Mouse (Mus musculus) hindbrain, embryonic 11.5 days (tissue): ENCODE measurements around the gene Map3k3. TPM values are rescaled to one million over a fixed set of nuclear protein-coding genes. Genes with fewer than 3 reads are reported as not detected.
"Not testable (repeated sequence)": the region's sequence is repeated elsewhere in the genome, so short reads cannot be mapped to it uniquely, and the experiment has no call there.

ENCODE experiments used
- ATAC-seq: fragments of 200-750 bp; cut with Nextera tagmentation; 2 replicates; pipeline ENCODE4 v1.8.0; 2017; ENCODE audit warnings: mild to moderate bottlenecking, moderate TSS enrichment, moderate library complexity; ENCODE audit not compliant: low FRiP score
- DNase-seq: peaks from one replicate; pipeline ENCODE4 v3.0.0-alpha.2; 2015; ENCODE audit warnings: low spot score
- H3K27ac ChIP-seq: fragments of 300-500 bp; sonication (generic); 2 replicates; pipeline ENCODE4 v1.5.1; 2014; ENCODE audit warnings: mild to moderate bottlenecking, low read depth, low read length
- H3K27me3 ChIP-seq: fragments of 300-500 bp; sonication (generic); 2 replicates; pipeline ENCODE4 v1.6.1; 2014; ENCODE audit warnings: mild to moderate bottlenecking, low read length, moderate library complexity, mixed read lengths; ENCODE audit not compliant: control insufficient read depth, insufficient read depth
- H3K36me3 ChIP-seq: fragments of 300-500 bp; sonication (generic); 2 replicates; pipeline ENCODE4 v1.6.1; 2014; ENCODE audit warnings: mild to moderate bottlenecking, low read length, moderate library complexity, mixed read lengths; ENCODE audit not compliant: control insufficient read depth, insufficient read depth
- H3K4me1 ChIP-seq: fragments of 300-500 bp; sonication (generic); replicated peaks from 2 replicates; pipeline ENCODE4 v1.6.1; 2014; ENCODE audit warnings: low read length, mixed read lengths; ENCODE audit not compliant: control insufficient read depth, insufficient read depth
- H3K4me2 ChIP-seq: fragments of 300-500 bp; sonication (generic); replicated peaks from 2 replicates; pipeline ENCODE4 v1.6.1; 2014; ENCODE audit warnings: mild to moderate bottlenecking, low read depth, low read length
- H3K4me3 ChIP-seq: fragments of 300-500 bp; sonication (generic); 2 replicates; pipeline ENCODE4 v1.5.1; 2014; ENCODE audit warnings: low read depth, low read length
- H3K9ac ChIP-seq: fragments of 300-500 bp; sonication (generic); 2 replicates; pipeline ENCODE4 v1.6.1; 2014; ENCODE audit warnings: low read depth, low read length
- H3K9me3 ChIP-seq: fragments of 300-500 bp; sonication (generic); 2 replicates; pipeline ENCODE4 v1.6.1; 2016; ENCODE audit warnings: low read length; ENCODE audit not compliant: control insufficient read depth
- WGBS: fragments of 180-500 bp; shearing (Covaris S2); extraction: QIAGEN DNeasy Blood & Tissue Kit; methylation state at CpG from one replicate; pipeline ENCODE4 v1.1.7; 2014; 5-methylcytosine and 5-hydroxymethylcytosine counted together
- polyA plus RNA-seq: library from polyadenylated mRNA; unstranded; fragments of >200 nt; fragmentation: Nextera tagmentation; extraction: Ambion mirVana; gene quantifications from 2 replicates; pipeline ENCODE4 v1.2.1, GENCODE M21; 2014

Map3k3 gene
- polyA plus RNA-seq, 1 experiment from 2014 or later, result 14.2 TPM

- H3K4me3 ChIP-seq, result no peak overlapping the region
- H3K9ac ChIP-seq, result no peak overlapping the region
- 88% methylated on average over 8 of the region's 8 CpGs for WGBS
- H3K27ac ChIP-seq, result no peak overlapping the region
- no peak overlapping the region for H3K4me2 ChIP-seq
- H3K36me3 ChIP-seq, result no peaks in the 10 kb centered on the region
- no peaks in the 10 kb centered on the region for H3K27me3 ChIP-seq
- no peaks in the 10 kb centered on the region for H3K9me3 ChIP-seq
- ATAC-seq (no peak), DNase-seq (no peak)
- no peaks in the 10 kb centered on the region for H3K4me1 ChIP-seq
Measured at GRCm38 (mm10) chr11:106106047-106106587, 21.7 kb downstream of the Map3k3 start.

DNA sequence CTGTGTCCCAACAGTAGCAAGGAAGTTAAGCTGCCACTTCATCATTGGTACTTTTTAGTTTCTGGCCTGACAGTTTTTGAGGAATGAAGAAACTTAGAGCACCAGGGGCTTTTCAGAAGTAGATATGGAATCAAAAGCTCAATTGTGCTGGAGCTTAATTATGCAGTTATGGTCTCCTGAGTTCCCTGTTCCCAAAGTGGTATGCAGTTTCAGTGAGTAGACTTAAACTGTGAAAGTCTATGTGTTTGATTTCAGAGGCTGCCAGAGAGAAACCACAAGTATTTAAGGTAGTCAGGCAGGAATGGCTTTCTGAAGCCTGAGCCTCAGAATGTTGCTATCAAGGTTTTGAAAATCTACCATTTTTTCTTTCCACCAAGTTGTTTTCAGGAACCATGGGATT is 27.3 kb downstream of the Map3k3 start:
- no peaks in the 10 kb centered on the region for H3K9me3 ChIP-seq
- no peak overlapping the region for H3K4me3 ChIP-seq
- no peak for ATAC-seq
- no peak overlapping the region for H3K27ac ChIP-seq
- H3K4me1 ChIP-seq, result no peaks in the 10 kb centered on the region
- no peak for DNase-seq
- no peaks in the 10 kb centered on the region for H3K27me3 ChIP-seq
- H3K36me3 ChIP-seq, result 0 out of 2 replicates have a peak, but pooled peaks cover 3% of the 10 kb centered on the region
- H3K9ac ChIP-seq, result no peak overlapping the region
- H3K4me2 ChIP-seq, result no peak overlapping the region

DNA sequence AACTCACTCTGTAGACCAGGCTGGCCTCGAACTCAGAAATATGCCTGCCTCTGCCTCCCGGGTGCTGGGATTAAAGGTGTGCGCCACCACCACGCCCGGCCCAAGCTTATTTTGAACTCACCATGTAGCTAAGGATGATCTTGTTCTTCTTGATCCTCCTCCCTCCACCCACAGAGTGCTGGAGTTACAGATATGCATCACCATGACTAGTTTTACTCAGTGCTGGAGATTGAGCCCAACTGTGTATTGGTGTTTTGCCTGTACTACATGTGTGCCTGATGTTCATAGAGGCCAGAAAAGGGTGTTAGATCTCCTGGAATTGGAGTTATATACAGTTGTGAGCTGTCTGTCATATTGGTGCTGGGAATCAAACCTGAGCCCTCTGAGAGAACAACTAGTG is 37.8 kb downstream of the Map3k3 start:
- DNase-seq, result no peak
- H3K4me2 ChIP-seq, result no peak overlapping the region
- no peak for ATAC-seq
- WGBS, result 97% methylated on average over 5 of the region's 5 CpGs
- H3K27ac ChIP-seq, result no peak overlapping the region
- no peak overlapping the region for H3K4me3 ChIP-seq
- H3K27me3 ChIP-seq, result no peaks in the 10 kb centered on the region
- no peak overlapping the region for H3K9ac ChIP-seq
- H3K9me3 ChIP-seq, result no peaks in the 10 kb centered on the region
- H3K4me1 ChIP-seq, result no peaks in the 10 kb centered on the region
- H3K36me3 ChIP-seq, result no peaks in the 10 kb centered on the region

GRCm38 (mm10) chr11:106122736-106123135 is 38.3 kb downstream of the Map3k3 start:
- Histone ChIP-seq H3K4me3 (no peak overlapping the region), H3K27ac (no peak overlapping the region), H3K9ac (no peak overlapping the region), H3K4me2 (no peak overlapping the region), H3K36me3 (no peaks in the 10 kb centered on the region), H3K9me3 (no peaks in the 10 kb centered on the region), H3K27me3 (no peaks in the 10 kb centered on the region), H3K4me1 (no peaks in the 10 kb centered on the region)
- ATAC-seq, result no peak
- WGBS, result 87% methylated on average over 3 of the region's 3 CpGs
- DNase-seq, result no peak

- 87% methylated on average over 4 of the region's 4 CpGs for WGBS
- DNase-seq (no peak), ATAC-seq (no peak)
- H3K27me3 ChIP-seq, result no peaks in the 10 kb centered on the region
- no peak overlapping the region for H3K27ac ChIP-seq
- H3K36me3 ChIP-seq, result no peaks in the 10 kb centered on the region
- no peak overlapping the region for H3K4me2 ChIP-seq
- H3K4me1 ChIP-seq, result no peaks in the 10 kb centered on the region
- H3K9ac ChIP-seq, result no peak overlapping the region
- H3K4me3 ChIP-seq, result no peak overlapping the region
- no peaks in the 10 kb centered on the region for H3K9me3 ChIP-seq
Measured at GRCm38 (mm10) chr11:106124784-106125183, 40.4 kb downstream of the Map3k3 start.

- ATAC-seq, result no peak
- DNase-seq, result no peak
- H3K4me1 ChIP-seq, result no peaks in the 10 kb centered on the region
- H3K4me2 ChIP-seq, result no peak overlapping the region
- H3K4me3 ChIP-seq, result no peak overlapping the region
- H3K27me3 ChIP-seq, result no peaks in the 10 kb centered on the region
- H3K9me3 ChIP-seq, result no peaks in the 10 kb centered on the region
- H3K27ac ChIP-seq, result no peak overlapping the region
- H3K36me3 ChIP-seq, result 0 out of 2 replicates have a peak, but pooled peaks cover 2% of the 10 kb centered on the region
- 89% methylated on average over 1 of the region's 1 CpGs for WGBS
- H3K9ac ChIP-seq, result no peak overlapping the region
Measured at GRCm38 (mm10) chr11:106125827-106126226, 41.4 kb downstream of the Map3k3 start.

GRCm38 (mm10) chr11:106126727-106127373 is 42.4 kb downstream of the Map3k3 start:
- 96% methylated on average over 4 of the region's 6 CpGs for WGBS
- not testable (repeated sequence) for DNase-seq, H3K4me1 ChIP-seq, H3K4me2 ChIP-seq, H3K36me3 ChIP-seq, H3K4me3 ChIP-seq, H3K27ac ChIP-seq, H3K9me3 ChIP-seq, H3K9ac ChIP-seq, ATAC-seq, H3K27me3 ChIP-seq

GRCm38 (mm10) chr11:106129477-106129876 is 45.1 kb downstream of the Map3k3 start:
- no peaks in the 10 kb centered on the region for H3K27me3 ChIP-seq
- H3K9ac ChIP-seq, result no peak overlapping the region
- no peak overlapping the region for H3K4me2 ChIP-seq
- no peak for ATAC-seq
- H3K9me3 ChIP-seq, result no peaks in the 10 kb centered on the region
- no peak overlapping the region for H3K27ac ChIP-seq
- H3K4me1 ChIP-seq, result no peaks in the 10 kb centered on the region
- no peak overlapping the region for H3K4me3 ChIP-seq
- 0 out of 2 replicates have a peak, but pooled peaks cover 2% of the 10 kb centered on the region for H3K36me3 ChIP-seq
- WGBS, result 95% methylated on average over 1 of the region's 1 CpGs
- no peak for DNase-seq

- H3K4me3 ChIP-seq, result no peak overlapping the region
- H3K9me3 ChIP-seq, result no peaks in the 10 kb centered on the region
- ATAC-seq (no peak), DNase-seq (no peak)
- H3K4me2 ChIP-seq, result no peak overlapping the region
- H3K9ac ChIP-seq, result no peak overlapping the region
- 0 out of 2 replicates have a peak, but pooled peaks cover 2% of the 10 kb centered on the region for H3K36me3 ChIP-seq
- H3K4me1 ChIP-seq, result 0 out of 2 replicates have a peak, but pooled peaks cover 3% of the 10 kb centered on the region
- H3K27ac ChIP-seq, result no peak overlapping the region
- WGBS, result 91% methylated on average over 5 of the region's 5 CpGs
- H3K27me3 ChIP-seq, result no peaks in the 10 kb centered on the region
Measured at GRCm38 (mm10) chr11:106132516-106132915, 48.1 kb downstream of the Map3k3 start.
